Mouse (Mus musculus): Measurements from ENCODE around the gene Slc5a5. TPM values are rescaled to one million over a fixed set of nuclear protein-coding genes. Genes with fewer than 3 reads are reported as not detected.

Gene Slc5a5
- total and polyA plus RNA-seq, 3 experiments = 0.04 to 0.26 (median 0.16) TPM

DNA sequence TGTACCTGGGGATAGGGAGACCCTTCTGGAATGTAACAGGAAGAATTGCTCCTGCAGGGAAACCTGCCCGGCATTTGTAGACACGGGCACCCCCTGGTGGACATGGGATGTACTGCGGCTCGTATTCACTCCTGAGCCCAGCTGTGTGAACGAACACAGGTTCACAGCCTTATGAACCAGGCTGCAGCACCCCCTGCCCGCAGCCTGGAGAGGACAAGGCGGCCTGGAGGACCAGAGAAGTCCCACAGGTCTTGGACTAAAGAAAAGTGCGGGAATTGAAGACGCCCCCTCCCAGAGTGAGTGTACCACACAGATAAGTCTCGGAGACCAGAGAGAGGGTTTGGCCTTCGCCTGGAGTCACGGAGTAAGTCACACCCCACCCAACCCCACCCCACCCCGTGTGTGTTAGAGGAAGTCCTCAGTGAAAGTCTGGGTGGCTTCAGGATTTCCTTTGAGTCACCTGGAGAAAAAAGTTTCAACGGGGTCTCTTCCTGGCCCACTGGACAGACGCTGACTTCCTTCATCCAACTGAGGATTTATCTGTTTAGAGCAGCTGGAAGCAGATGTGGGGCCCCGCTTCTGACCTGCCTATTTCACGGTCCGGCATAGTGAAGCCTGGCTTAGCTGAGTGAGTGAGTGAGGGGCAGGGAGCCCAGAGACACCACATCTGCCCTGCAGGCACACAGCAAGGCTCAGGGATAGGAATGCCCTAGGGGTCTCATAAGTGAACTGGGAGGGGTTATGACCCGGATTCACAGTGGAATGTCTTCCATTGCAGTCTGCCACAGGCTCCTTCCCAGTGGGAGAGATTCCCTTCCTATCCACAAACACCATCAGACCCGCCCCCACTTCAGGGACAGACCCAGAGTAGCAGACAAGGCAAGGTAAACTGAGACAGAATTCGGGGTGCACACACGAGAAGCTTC, 51.1 kb downstream of the Slc5a5 start:
- no peak overlapping the region for H3K4me2 ChIP-seq (ENCODE audit: insufficient read depth, low read depth, poor library complexity, severe bottlenecking)
- H3K27me3 ChIP-seq (replicated peaks) = peaks cover 33% of the 10 kb centered on the region
- dilution Hi-C loops (cut with MboI; ENCODE audit: extremely low pct_ligation_motif_present, extremely low pct_unique_long_range_greater_than_20kb, low sequenced_read_pairs) = no loop called here
- H3K4me1 ChIP-seq (ENCODE audit: control insufficient read depth in 1 of 2, insufficient read depth in 2 of 2) = peaks cover 2 to 22% of the 10 kb centered on the region in 2 experiments; a peak in 3 of 4 replicates
- DNase-seq (ENCODE audit: extremely low read depth) = peak; percentile 79
- H3K4me3 ChIP-seq (replicated peaks in 1 of 3; ENCODE audit: low read depth in 2 of 3, low read length in 2 of 3, poor library complexity in 1 of 3) = no peak overlapping the region
- peaks cover 6 to 9% of the 10 kb centered on the region in 2 experiments for H3K36me3 ChIP-seq (replicated peaks in 1 of 2; ENCODE audit: control insufficient read depth in 1 of 2, insufficient read depth in 1 of 2, low read length in 1 of 2)
- H3K79me2 ChIP-seq (replicated peaks; ENCODE audit: control insufficient read depth, extremely low read depth, insufficient read depth, poor library complexity, severe bottlenecking) = no peaks in the 10 kb centered on the region
- no peak overlapping the region for H3K27ac ChIP-seq (ENCODE audit: insufficient read depth, low read depth)
- no peak for TF ChIP-seq RCOR1 (conservative IDR thresholded peaks at IDR 0.05; ENCODE audit: low read depth, low read length)
- peak; percentile 68 for TF ChIP-seq ZC3H11A (IDR thresholded peaks at IDR 0.05; ENCODE audit: low read depth, low read length)
- no peak for TF ChIP-seq USF2 (conservative IDR thresholded peaks at IDR 0.05; ENCODE audit: low read depth, low read length)
- no peak for TF ChIP-seq KAT2A (IDR thresholded peaks at IDR 0.05; ENCODE audit: insufficient replicate concordance, low read length)
- TF ChIP-seq ETS1 (conservative IDR thresholded peaks at IDR 0.05; ENCODE audit: low read depth, low read length) = no peak
- no peak for TF ChIP-seq CHD1 (IDR thresholded peaks at IDR 0.05; ENCODE audit: low read depth, low read length)
- no peak for TF ChIP-seq PAX5 (IDR thresholded peaks at IDR 0.05; ENCODE audit: low read length)
- no peak for TF ChIP-seq MEF2A (IDR thresholded peaks at IDR 0.05; ENCODE audit: borderline replicate concordance, low read depth, low read length)
- 0 out of 2 replicates have a peak, but pooled peaks have one; percentile 42 for TF ChIP-seq IRF4 (IDR thresholded peaks at IDR 0.05; ENCODE audit: low read depth, low read length)
- no peak for TF ChIP-seq MYC (IDR thresholded peaks at IDR 0.05; ENCODE audit: low read depth, low read length)
- no peak for TF ChIP-seq BHLHE40 (IDR thresholded peaks at IDR 0.05; ENCODE audit: low read depth, low read length)
- no peak for TF ChIP-seq UBTF (IDR thresholded peaks at IDR 0.05; ENCODE audit: low read depth, low read length)
- peak; percentile 65; the same call in 1 of the 2 replicates for TF ChIP-seq SIN3A (IDR thresholded peaks at IDR 0.05; ENCODE audit: low read length)
- TF ChIP-seq ELF1 (IDR thresholded peaks at IDR 0.05; ENCODE audit: low read depth, low read length) = 0 out of 2 replicates have a peak, but pooled peaks have one; percentile 30
- no peak for TF ChIP-seq E2F4 (IDR thresholded peaks at IDR 0.05; ENCODE audit: insufficient replicate concordance, low read depth, low read length)
- no peak for TF ChIP-seq JUN (IDR thresholded peaks at IDR 0.05; ENCODE audit: insufficient read depth, low read depth, low read length)
- TF ChIP-seq CTCF (conservative IDR thresholded peaks at IDR 0.05 in 1 of 2, IDR thresholded peaks at IDR 0.05 in 1 of 2; ENCODE audit: low read depth in 2 of 2, low read length in 2 of 2) = peak; percentile 84 to 99
- TF ChIP-seq TCF12 (IDR thresholded peaks at IDR 0.05; ENCODE audit: low read depth, low read length) = 0 out of 2 replicates have a peak, but pooled peaks have one; percentile 29
- no peak for TF ChIP-seq ZKSCAN1 (IDR thresholded peaks at IDR 0.05; ENCODE audit: borderline replicate concordance, low read depth, low read length)
- TF ChIP-seq MAZ (IDR thresholded peaks at IDR 0.05; ENCODE audit: low read depth, low read length) = no peak
- TF ChIP-seq EP300 (IDR thresholded peaks at IDR 0.05; ENCODE audit: low read length) = no peak
- TF ChIP-seq RAD21 (IDR thresholded peaks at IDR 0.05; ENCODE audit: low read depth, low read length) = peak; percentile 93
- no peak for TF ChIP-seq MAX (IDR thresholded peaks at IDR 0.05; ENCODE audit: low read length)
- TF ChIP-seq ZMIZ1 (IDR thresholded peaks at IDR 0.05; ENCODE audit: low read depth, low read length) = no peak
- no peak for TF ChIP-seq POLR2AphosphoS2 (IDR thresholded peaks at IDR 0.05; ENCODE audit: low read depth, low read length)
- 0 out of 2 replicates have a peak, but pooled peaks have one; percentile 26 for TF ChIP-seq NELFE (IDR thresholded peaks at IDR 0.05; ENCODE audit: low read depth, low read length)
- no peak for TF ChIP-seq USF1 (IDR thresholded peaks at IDR 0.05; ENCODE audit: low read depth, low read length)
- TF ChIP-seq GABPA (IDR thresholded peaks at IDR 0.05; ENCODE audit: insufficient replicate concordance, low read depth, low read length) = no peak
- peak; percentile 97 for TF ChIP-seq SMC3 (IDR thresholded peaks at IDR 0.05; ENCODE audit: low read depth, low read length)
- no peak for TF ChIP-seq NRF1 (IDR thresholded peaks at IDR 0.05; ENCODE audit: low read depth, low read length)
- no peaks in the 10 kb centered on the region for H3K9me3 ChIP-seq (replicated peaks; ENCODE audit: low read length)
- no peak overlapping the region for H3K9ac ChIP-seq (ENCODE audit: insufficient read depth, low read depth)
- in situ Hi-C loops (cut with MboI; ENCODE audit: low pct_ligation_motif_present, low pct_unique_long_range_greater_than_20kb, low sequenced_read_pairs) = loop anchor here (5.0 to 10.0 kb wide), 2 partner anchors 79 to 127 kb away; partner anchors contain the start of genes Gm3336 and Mpv17l2
